Mouse (Mus musculus): ENCODE data around the gene Ap1b1.

DNA sequence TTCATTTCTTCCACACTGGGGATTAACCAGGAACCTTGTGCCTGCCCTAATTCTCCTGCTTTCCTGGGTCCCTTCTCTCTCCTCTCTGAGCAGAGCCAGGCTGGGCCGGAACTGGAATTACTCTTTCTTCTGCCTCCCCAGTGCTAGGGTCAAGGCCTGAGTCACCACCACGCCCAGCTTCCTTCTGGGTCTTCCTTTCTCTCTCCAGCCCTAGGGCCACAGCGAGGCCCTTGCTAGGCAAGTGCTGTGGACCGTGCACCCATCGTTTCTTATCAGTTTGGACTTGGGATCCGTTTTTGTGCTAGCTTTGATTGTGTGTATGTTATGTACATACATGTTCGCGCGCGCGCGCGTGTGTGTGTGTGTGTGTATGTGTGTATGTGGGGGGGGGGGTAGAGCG, 67.5 kb downstream of the Ap1b1 start:
- TF ChIP-seq CTCF (IDR thresholded peaks at IDR 0.05; ENCODE audit: low read depth) (no peak), EP300 (IDR thresholded peaks at IDR 0.05; ENCODE audit: low read depth) (no peak)

All from liver, postnatal 0 days (tissue).